Mouse (Mus musculus) heart, postnatal 0 days (tissue): ENCODE measurements around the gene Pip5k1b. TPM values are rescaled to one million over a fixed set of nuclear protein-coding genes. Genes with fewer than 3 reads are reported as not detected.
A peak's percentile ranks its signal among the peaks of the same experiment; 100 is the strongest.

Experiments
- ATAC-seq: fragments of 200-750 bp; cut with Nextera tagmentation; 2 replicates; pipeline ENCODE4 v1.8.0; 2017; ENCODE audit warnings: low read depth, moderate number of reproducible peaks, moderate library complexity; ENCODE audit not compliant: insufficient read depth
- DNase-seq: peaks from one replicate; pipeline ENCODE4 v3.0.0-alpha.2; 2016; ENCODE audit warnings: low spot score
- H3K27ac ChIP-seq: fragments of 300-500 bp; sonication (generic); 2 replicates; pipeline ENCODE4 v1.5.1; 2014; ENCODE audit warnings: low read depth, mild to moderate bottlenecking
- H3K27me3 ChIP-seq: fragments of 300-500 bp; sonication (generic); 2 replicates; pipeline ENCODE4 v1.6.1; 2014; ENCODE audit warnings: low read length, mixed read lengths; ENCODE audit not compliant: control insufficient read depth, insufficient read depth
- H3K36me3 ChIP-seq: fragments of 300-500 bp; sonication (generic); replicated peaks from 2 replicates; pipeline ENCODE4 v1.6.1; 2014; ENCODE audit warnings: low read length, mixed read lengths; ENCODE audit not compliant: control insufficient read depth, insufficient read depth
- H3K4me1 ChIP-seq: fragments of 300-500 bp; sonication (generic); 2 replicates; pipeline ENCODE4 v1.6.1; 2014; ENCODE audit warnings: antibody characterized with exemption; ENCODE audit not compliant: control insufficient read depth, insufficient read depth
- H3K4me2 ChIP-seq: fragments of 300-500 bp; sonication (generic); 2 replicates; pipeline ENCODE4 v1.6.1; 2014; ENCODE audit warnings: low read depth, mild to moderate bottlenecking, low read length, moderate library complexity
- H3K4me3 ChIP-seq: fragments of 300-500 bp; sonication (generic); 2 replicates; pipeline ENCODE4 v1.5.1; 2014; ENCODE audit warnings: low read depth, low read length
- H3K9ac ChIP-seq: fragments of 300-500 bp; sonication (generic); replicated peaks from 2 replicates; pipeline ENCODE4 v1.6.1; 2014; ENCODE audit warnings: low read depth, low read length, mixed read lengths
- H3K9me3 ChIP-seq: fragments of 300-500 bp; sonication (generic); replicated peaks from 2 replicates; pipeline ENCODE4 v1.6.1; 2016; ENCODE audit warnings: low read length; ENCODE audit not compliant: control insufficient read depth
- CTCF ChIP-seq: IDR thresholded peaks from 2 replicates; pipeline ENCODE4 v1.5.1; 2016; ENCODE audit warnings: antibody characterized with exemption, control low read depth, low read depth
- EP300 ChIP-seq: IDR thresholded peaks from 2 replicates; pipeline ENCODE4 v1.6.1; 2016; ENCODE audit warnings: antibody characterized with exemption, low read depth
- WGBS: fragments of 180-500 bp; shearing (Covaris S2); extraction: QIAGEN DNeasy Blood & Tissue Kit; methylation state at CpG from one replicate; pipeline ENCODE4 v1.1.7; 2014; 5-methylcytosine and 5-hydroxymethylcytosine counted together
- polyA plus RNA-seq: library from polyadenylated mRNA; unstranded; fragments of >200 nt; fragmentation: Nextera tagmentation; extraction: Ambion mirVana; gene quantifications from 2 replicates; pipeline ENCODE4 v1.2.1, GENCODE M21; 2015
- total RNA-seq: library from RNA; depleted of rRNA; stranded (reverse); fragments of >200 nt; gene quantifications from 2 replicates; pipeline ENCODE4 v1.2.3, GENCODE M21; 2014; ENCODE audit warnings: low replicate concordance

Pip5k1b gene
- total and polyA plus RNA-seq, 2 experiments from 2014 or later = 14.0 to 19.2 TPM

- Histone ChIP-seq H3K9me3 (no peaks in the 10 kb centered on the region), H3K4me1 (peaks cover 7% of the 10 kb centered on the region), H3K9ac (no peak overlapping the region), H3K4me3 (no peak overlapping the region), H3K27ac (no peak overlapping the region), H3K36me3 (peaks cover 48% of the 10 kb centered on the region), H3K4me2 (no peak overlapping the region), H3K27me3 (no peaks in the 10 kb centered on the region)
- TF ChIP-seq EP300 = no peak
- TF ChIP-seq CTCF = no peak
- no peak for ATAC-seq
- no peak for DNase-seq
- 90% methylated on average over 14 of the region's 14 CpGs for WGBS
Measured at GRCm38 (mm10) chr19:24262736-24263135, 292.9 kb downstream of the Pip5k1b start.

- Histone ChIP-seq H3K27me3 (no peaks in the 10 kb centered on the region), H3K4me3 (no peak overlapping the region), H3K9me3 (no peaks in the 10 kb centered on the region), H3K36me3 (peaks cover 30% of the 10 kb centered on the region), H3K4me2 (no peak overlapping the region), H3K9ac (no peak overlapping the region), H3K4me1 (peaks cover 8% of the 10 kb centered on the region), H3K27ac (peak overlapping the region; percentile 30; the same call in 1 of the 2 replicates)
- TF ChIP-seq EP300 (no peak), CTCF (no peak)
- ATAC-seq = peak; percentile 34; the same call in 1 of the 2 replicates
- no peak for DNase-seq
- WGBS = 45% methylated on average over 12 of the region's 12 CpGs
Measured at GRCm38 (mm10) chr19:24259390-24260351, 296.0 kb downstream of the Pip5k1b start.

- 7% methylated on average over 5 of the region's 5 CpGs for WGBS
Measured at GRCm38 (mm10) chr19:24258368-24258767, 297.3 kb downstream of the Pip5k1b start.

GRCm38 (mm10) chr19:24257962-24258361, 297.7 kb downstream of the Pip5k1b start:
- 71% methylated on average over 6 of the region's 6 CpGs for WGBS
- H3K27me3 ChIP-seq = no peaks in the 10 kb centered on the region
- H3K27ac ChIP-seq = peak overlapping the region; percentile 48; the same call in 1 of the 2 replicates
- H3K9ac ChIP-seq = no peak overlapping the region
- DNase-seq (no peak), ATAC-seq (no peak)
- H3K9me3 ChIP-seq = no peaks in the 10 kb centered on the region
- H3K4me2 ChIP-seq = no peak overlapping the region
- peaks cover 12% of the 10 kb centered on the region for H3K4me1 ChIP-seq
- H3K36me3 ChIP-seq = peaks cover 21% of the 10 kb centered on the region
- no peak overlapping the region for H3K4me3 ChIP-seq
- no peak for TF ChIP-seq EP300
- no peak for TF ChIP-seq CTCF

More at GRCm38 (mm10) chr19:24258368-24258767, 297.3 kb downstream of the Pip5k1b start:
- peak; percentile 50 for DNase-seq
- Histone ChIP-seq H3K27me3 (no peaks in the 10 kb centered on the region), H3K4me3 (no peak overlapping the region), H3K9me3 (no peaks in the 10 kb centered on the region), H3K36me3 (peaks cover 22% of the 10 kb centered on the region), H3K9ac (no peak overlapping the region), H3K4me2 (no peak overlapping the region), H3K4me1 (peaks cover 12% of the 10 kb centered on the region), H3K27ac (peak overlapping the region; percentile 48; the same call in 1 of the 2 replicates)
- ATAC-seq = peak; percentile 61; the same call in 1 of the 2 replicates
- TF ChIP-seq CTCF = no peak
- TF ChIP-seq EP300 = no peak

GRCm38 (mm10) chr19:24253657-24254260, 301.9 kb downstream of the Pip5k1b start:
- no peak overlapping the region for H3K4me3 ChIP-seq
- ATAC-seq = no peak
- 45% methylated on average over 9 of the region's 9 CpGs for WGBS
- TF ChIP-seq EP300 (no peak), CTCF (no peak)
- H3K4me2 ChIP-seq = no peak overlapping the region
- no peaks in the 10 kb centered on the region for H3K9me3 ChIP-seq
- H3K36me3 ChIP-seq = no peaks in the 10 kb centered on the region
- no peak for DNase-seq
- no peaks in the 10 kb centered on the region for H3K27me3 ChIP-seq
- peaks cover 19% of the 10 kb centered on the region for H3K4me1 ChIP-seq
- no peak overlapping the region for H3K27ac ChIP-seq
- H3K9ac ChIP-seq = no peak overlapping the region
